Mouse (Mus musculus) heart, adult 2 months (tissue): ENCODE results near the gene Prr19.

Source experiments
- CTCF ChIP-seq: fragments of 200-600 bp; IDR thresholded peaks from 2 replicates; pipeline ENCODE4 v1.8.1; 2022; ENCODE audit warnings: antibody characterized with exemption, mild to moderate bottlenecking, moderate library complexity
- POLR2A ChIP-seq: fragments of 200-500 bp; IDR thresholded peaks from 2 replicates; pipeline ENCODE4 v1.6.1; 2011; ENCODE audit warnings: mild to moderate bottlenecking, low read depth, low read length, control low read depth; ENCODE audit not compliant: insufficient read depth

- TF ChIP-seq CTCF (no peak), POLR2A (no peak)
Measured at GRCm38 (mm10) chr7:25269029-25269428, 32.2 kb upstream of the Prr19 start.
